Mouse (Mus musculus) myocyte (in vitro differentiated cells): ENCODE results near the gene Nrbp1.

Experiments
- CEBPB ChIP-seq: IDR thresholded peaks from 2 replicates; pipeline ENCODE4 v1.6.1; 2011; ENCODE audit warnings: mild to moderate bottlenecking, moderate library complexity; ENCODE audit not compliant: poor library complexity, insufficient read depth, severe bottlenecking
- E2F4 ChIP-seq: IDR thresholded peaks from one replicate; pipeline ENCODE4 v1.6.1; 2011; ENCODE audit warnings: mild to moderate bottlenecking, control low read depth, moderate library complexity; ENCODE audit not compliant: insufficient read depth
- MAX ChIP-seq: IDR thresholded peaks from one replicate; pipeline ENCODE4 v1.6.1; 2011; ENCODE audit warnings: low read depth, mild to moderate bottlenecking, control low read depth
- MYOD1 ChIP-seq, 3 experiments: IDR thresholded peaks; one replicate each; pipeline ENCODE4 v1.6.1; 2011; ENCODE audit warnings: control low read depth in 2 of 3, low read depth in 2 of 3, mild to moderate bottlenecking in 2 of 3, moderate library complexity in 1 of 3; ENCODE audit not compliant: insufficient read length in 2 of 3, control insufficient read depth in 1 of 3
- MYOG ChIP-seq, 3 experiments: IDR thresholded peaks; one replicate each; pipeline ENCODE4 v1.6.1; 2011; ENCODE audit warnings: control low read depth in 2 of 3, low read depth in 2 of 3, mild to moderate bottlenecking in 2 of 3; ENCODE audit not compliant: insufficient read length in 2 of 3, control insufficient read depth in 1 of 3, insufficient read depth in 1 of 3
- POLR2A ChIP-seq: IDR thresholded peaks from one replicate; pipeline ENCODE4 v1.6.1; 2011; ENCODE audit warnings: low read depth, mild to moderate bottlenecking, control low read depth, moderate library complexity; ENCODE audit not compliant: insufficient read length
- POLR2AphosphoS2 ChIP-seq: IDR thresholded peaks from one replicate; pipeline ENCODE4 v1.6.1; 2011; ENCODE audit warnings: low read depth, control low read depth; ENCODE audit not compliant: insufficient read length
- TCF12 ChIP-seq: IDR thresholded peaks from one replicate; pipeline ENCODE4 v1.6.1; 2011; ENCODE audit warnings: mild to moderate bottlenecking, control low read depth; ENCODE audit not compliant: poor library complexity, insufficient read depth, severe bottlenecking
- USF1 ChIP-seq: IDR thresholded peaks from one replicate; pipeline ENCODE4 v1.6.1; 2011; ENCODE audit warnings: low read depth, mild to moderate bottlenecking, control low read depth, moderate library complexity

DNA sequence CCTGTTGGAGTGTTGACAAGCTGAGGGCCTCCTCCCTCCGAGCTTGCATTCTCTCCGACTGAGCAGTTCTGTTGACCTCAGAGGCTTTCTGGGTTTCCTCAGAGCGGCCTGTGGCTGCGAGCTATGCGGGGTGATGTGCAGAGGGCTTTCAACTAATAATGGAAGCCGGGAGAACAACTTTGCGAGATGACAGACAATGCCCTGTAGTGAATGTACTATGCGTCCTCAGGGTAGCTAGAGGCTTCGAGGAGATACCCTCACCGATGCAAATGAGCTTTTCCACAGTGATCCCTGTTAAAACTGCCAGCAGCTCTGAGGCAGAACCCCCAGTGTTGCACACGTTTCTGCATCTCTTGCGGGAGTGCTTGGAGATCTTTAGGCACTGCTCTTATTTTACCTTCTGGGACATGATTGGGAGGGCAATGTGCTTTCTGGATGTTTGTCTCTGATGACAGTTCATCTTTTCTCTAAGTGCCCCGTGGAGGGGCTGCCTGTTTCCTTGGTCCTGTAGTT, 914 bp downstream of the Nrbp1 start:
- TF ChIP-seq POLR2AphosphoS2 (no peak), POLR2A (no peak), CEBPB (no peak), USF1 (no peak), E2F4 (no peak), MYOG (IDR thresholded peaks at IDR 0.05; ENCODE audit: control insufficient read depth in 1 of 3, insufficient read depth in 1 of 3, insufficient read length in 2 of 3, low read depth in 2 of 3) (no peak), MYOD1 (IDR thresholded peaks at IDR 0.05; ENCODE audit: control insufficient read depth in 1 of 3, insufficient read length in 2 of 3, low read depth in 2 of 3) (no peak), TCF12 (no peak), MAX (no peak)
